In the genomic region with DNA sequence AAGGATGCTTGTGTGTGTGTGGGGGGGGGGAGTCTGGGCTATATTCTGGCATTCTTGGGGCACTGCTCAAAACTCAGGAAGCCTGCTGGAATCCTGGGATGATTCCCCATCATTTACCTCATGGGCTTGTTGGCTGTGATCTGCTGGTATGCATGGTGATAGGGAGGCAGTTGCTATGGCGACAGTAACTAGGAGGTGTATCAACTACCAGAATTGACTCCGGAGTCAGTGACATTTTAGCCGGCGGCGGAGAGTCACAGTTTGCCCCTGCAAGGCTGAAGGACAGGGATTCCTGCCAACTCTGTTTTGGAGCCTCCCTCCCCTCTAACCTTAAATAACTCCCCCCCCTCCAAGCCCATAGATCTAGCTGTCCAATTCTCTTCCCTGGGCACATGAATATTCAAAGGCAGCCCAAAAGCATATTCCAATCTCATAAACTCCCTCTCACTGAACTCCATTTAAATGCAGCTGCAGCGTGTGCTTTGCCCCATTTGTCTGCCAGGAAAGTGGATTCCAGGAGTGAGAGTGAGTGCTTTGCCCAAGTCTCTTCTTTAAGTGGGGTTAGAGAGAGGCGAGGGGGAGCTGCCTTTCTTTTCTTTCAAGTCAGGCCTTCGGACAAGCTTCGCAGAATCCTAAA, we compare ENCODE assay signal across 10 mouse cellular contexts.
DNase-seq lines count a peak whose midpoint lies in the region; ATAC-seq and TF ChIP-seq lines count a peak whose summit lies in the region.
"Had no signal": no experiment of that assay in that cellular context is flagged by ENCODE, and none has a peak within 500 bp of the region (broad histone marks: within the 10 kb centered on the region; RNA-seq: fewer than 3 reads in every experiment).

No protein-coding gene starts in this region.

- TF ChIP-seq POLR2A in kidney, adult 2 months (IDR thresholded peaks at IDR 0.05; ENCODE audit: low read depth, low read length): no peak

- no peak for TF ChIP-seq CTCF in kidney, adult 2 months (conservative IDR thresholded peaks at IDR 0.05; ENCODE audit: insufficient read depth, insufficient read length, low read depth, low read length)
- no peak for TF ChIP-seq CTCF in left cerebral cortex, adult 2 months (IDR thresholded peaks at IDR 0.05)

- H3K4me3 ChIP-seq in kidney, adult 2 months (ENCODE audit: insufficient read depth, low read depth, low read length): no peak overlapping the region
- no peak overlapping the region for H3K4me3 ChIP-seq in kidney, embryonic 15.5 days (replicated peaks)
- 0 out of 2 replicates have a peak overlapping the region, but pooled peaks have one; percentile 1 for H3K4me3 ChIP-seq in left cerebral cortex, adult 2 months
- H3K4me3 ChIP-seq in liver, embryonic 11.5 days (ENCODE audit: low read depth, low read length): no peak overlapping the region
- H3K4me3 ChIP-seq: limb, embryonic 15.5 days; megakaryocyte, embryonic 14.5 days had no signal

- WGBS in kidney, adult 2 months: 51% methylated on average over 9 of the region's 9 CpGs
- WGBS in kidney, embryonic 15.5 days: 43% methylated on average over 9 of the region's 9 CpGs
- WGBS in liver, embryonic 11.5 days: 52% methylated on average over 9 of the region's 9 CpGs

- DNase-seq in kidney, adult 2 months: peak; percentile 77
- DNase-seq in frontal cortex, postnatal 10 days (ENCODE audit: low spot score in 2 of 2): peak; percentile 55 to 65
- DNase-seq in left cerebral cortex, adult 2 months (ENCODE audit: extremely low spot score in 1 of 2, low spot score in 2 of 2): peak in 1 of 2 experiments; percentile 60
- peak; percentile 73 to 79 for DNase-seq in right cerebral cortex, adult 2 months (ENCODE audit: low spot score in 2 of 2)
- no peak for DNase-seq in cerebellum, postnatal 25 days
- DNase-seq in liver, embryonic 11.5 days (ENCODE audit: low spot score): no peak

- H3K9ac ChIP-seq in kidney, embryonic 15.5 days: no peak overlapping the region
- no peak overlapping the region for H3K9ac ChIP-seq in liver, embryonic 11.5 days (ENCODE audit: low read depth, low read length)
- H3K9ac ChIP-seq: limb, embryonic 15.5 days had no signal

- H3K4me2 ChIP-seq in kidney, embryonic 15.5 days: no peak overlapping the region
- H3K4me2 ChIP-seq in liver, embryonic 11.5 days: no peak overlapping the region
- H3K4me2 ChIP-seq: limb, embryonic 15.5 days had no signal

- H3K4me1 ChIP-seq in kidney, adult 2 months (ENCODE audit: control insufficient read depth, insufficient read depth, low read length): peaks cover 8% of the 10 kb centered on the region
- peaks cover 12% of the 10 kb centered on the region for H3K4me1 ChIP-seq in kidney, embryonic 15.5 days
- no peaks in the 10 kb centered on the region for H3K4me1 ChIP-seq in liver, embryonic 11.5 days (replicated peaks; ENCODE audit: control insufficient read depth, insufficient read depth, low read length)
- H3K4me1 ChIP-seq: limb, embryonic 15.5 days; megakaryocyte, embryonic 14.5 days had no signal

- no peaks in the 10 kb centered on the region for H3K27me3 ChIP-seq in kidney, adult 2 months (replicated peaks; ENCODE audit: control insufficient read depth, insufficient read depth, low read length)
- peaks cover 8% of the 10 kb centered on the region; the same call in 1 of the 2 replicates for H3K27me3 ChIP-seq in kidney, embryonic 15.5 days
- no peaks in the 10 kb centered on the region; the same call in 1 of the 2 replicates for H3K27me3 ChIP-seq in liver, embryonic 11.5 days (replicated peaks; ENCODE audit: control insufficient read depth, insufficient read depth, low read length)

- intact Hi-C loops in left cerebral cortex, adult 2 months (cut with DNase I): no loop called here

- H3K27ac ChIP-seq in kidney, adult 2 months (ENCODE audit: insufficient read depth, low read depth, low read length): no peak overlapping the region
- no peak overlapping the region for H3K27ac ChIP-seq in kidney, embryonic 15.5 days
- H3K27ac ChIP-seq in left cerebral cortex, adult 2 months: peak overlapping the region; percentile 89
- no peak overlapping the region for H3K27ac ChIP-seq in liver, embryonic 11.5 days (ENCODE audit: low read depth, low read length)
- H3K27ac ChIP-seq: limb, embryonic 15.5 days had no signal

- no peak for ATAC-seq in kidney, embryonic 15.5 days (replicated peaks; ENCODE audit: low FRiP score)
- ATAC-seq in liver, embryonic 11.5 days (replicated peaks; ENCODE audit: low FRiP score): no peak
- ATAC-seq in cerebellum, adult (ENCODE audit: insufficient number of reproducible peaks, low FRiP score, low TSS enrichment): no peak

- H3K9me3 ChIP-seq in kidney, embryonic 15.5 days (replicated peaks): no peaks in the 10 kb centered on the region
- H3K9me3 ChIP-seq in liver, embryonic 11.5 days (ENCODE audit: control insufficient read depth, low read length): no peaks in the 10 kb centered on the region
- H3K9me3 ChIP-seq: limb, embryonic 15.5 days; megakaryocyte, embryonic 14.5 days had no signal

- H3K36me3 ChIP-seq in kidney, adult 2 months (ENCODE audit: control insufficient read depth, insufficient read depth, low read length): no peaks in the 10 kb centered on the region
- H3K36me3 ChIP-seq in kidney, embryonic 15.5 days: no peaks in the 10 kb centered on the region
- no peaks in the 10 kb centered on the region for H3K36me3 ChIP-seq in liver, embryonic 11.5 days (ENCODE audit: control insufficient read depth, insufficient read depth, low read length)
- H3K36me3 ChIP-seq: limb, embryonic 15.5 days had no signal

Comparison
In these comparisons a context has a peak if more than half of its experiments do, and no peak if none do; other contexts are left out.
1. DNase-seq: peak in kidney, adult 2 months (single experiment), frontal cortex, postnatal 10 days (2 of 2) and right cerebral cortex, adult 2 months (2 of 2); none in cerebellum, postnatal 25 days (0 of 2) and liver, embryonic 11.5 days (single experiment).